Mouse (Mus musculus): ENCODE measurements around the gene Cdk5.
"Not testable (repeated sequence)": the region's sequence is repeated elsewhere in the genome, so short reads cannot be mapped to it uniquely, and the experiment has no call there.

Gene Cdk5

DNA sequence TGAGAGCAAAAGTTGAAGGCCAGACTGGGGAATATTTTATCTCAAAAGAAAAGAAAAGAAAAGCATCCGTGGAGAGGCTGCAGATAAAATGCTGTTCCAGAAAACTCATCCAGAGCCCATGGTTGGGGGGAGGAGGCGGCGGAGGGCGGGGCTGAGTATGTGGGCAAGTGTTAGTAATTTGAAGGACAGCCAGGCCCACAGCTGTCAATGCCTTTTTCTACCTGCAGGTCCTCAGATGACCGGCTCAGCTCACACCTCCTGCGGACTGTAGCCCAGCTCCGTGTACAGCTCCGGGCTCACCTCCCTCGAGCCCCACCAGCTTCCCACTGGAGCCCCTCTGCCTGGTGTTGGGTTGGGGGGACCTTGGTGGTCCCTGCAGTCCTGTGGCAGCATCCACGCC lies 23.6 kb downstream of the Cdk5 start:
- no peak for DNase-seq (ENCODE audit: extremely low spot score)

DNA sequence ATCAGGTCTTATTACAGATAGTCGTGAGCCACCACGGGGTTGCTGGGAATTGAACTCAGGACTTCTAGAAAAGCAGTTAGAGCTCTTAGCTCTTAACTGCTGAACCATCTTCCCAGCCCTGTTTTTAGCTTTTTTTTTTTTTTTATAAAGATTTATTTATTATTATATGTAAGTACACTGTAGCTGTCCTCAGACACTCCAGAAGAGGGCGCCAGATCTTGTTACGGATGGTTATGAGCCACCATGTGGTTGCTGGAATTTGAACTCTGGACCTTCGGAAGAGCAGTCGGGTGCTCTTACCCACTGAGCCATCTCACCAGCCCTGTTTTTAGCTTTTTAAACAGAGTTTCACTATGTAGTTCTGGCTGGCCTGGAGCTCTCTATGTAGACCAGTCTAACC lies 27.1 kb downstream of the Cdk5 start:
- DNase-seq (ENCODE audit: extremely low spot score): not testable (repeated sequence)

DNA sequence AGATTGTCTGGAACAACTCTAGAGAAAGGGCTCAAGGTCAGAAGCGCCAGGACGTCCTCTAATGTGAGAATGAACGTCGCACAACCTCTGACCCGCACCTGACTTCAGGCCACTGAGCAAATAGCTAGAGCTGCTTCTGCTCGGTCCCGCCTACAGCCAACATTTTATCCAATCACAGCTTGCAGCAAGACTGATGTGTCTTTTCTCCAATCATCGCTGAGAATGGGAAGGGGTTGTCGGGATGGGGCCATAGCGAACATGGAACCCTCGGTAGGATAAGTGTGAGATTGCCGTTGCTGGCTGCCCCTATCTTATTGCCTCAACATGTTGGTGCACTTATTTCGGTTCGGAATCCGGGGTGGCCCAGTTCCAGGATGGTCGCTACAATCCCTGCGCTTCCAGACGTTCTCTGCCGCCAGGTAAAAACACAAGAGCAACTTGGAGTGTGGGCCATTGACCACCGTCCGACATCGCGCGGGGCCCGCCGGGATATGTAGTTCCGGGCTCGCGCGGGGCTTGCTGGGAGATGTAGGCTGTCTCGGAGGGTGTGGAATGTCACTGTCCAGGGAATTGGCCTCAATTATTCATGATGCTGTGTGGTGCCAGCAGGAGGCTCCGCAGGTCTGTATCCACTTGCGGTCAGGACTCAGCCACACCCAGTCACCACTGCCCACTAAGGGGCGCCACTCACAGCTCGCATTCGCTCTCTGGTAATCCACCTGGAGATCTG lies 29.0 kb downstream of the Cdk5 start:
- DNase-seq (ENCODE audit: extremely low spot score): peak; percentile 97

DNA sequence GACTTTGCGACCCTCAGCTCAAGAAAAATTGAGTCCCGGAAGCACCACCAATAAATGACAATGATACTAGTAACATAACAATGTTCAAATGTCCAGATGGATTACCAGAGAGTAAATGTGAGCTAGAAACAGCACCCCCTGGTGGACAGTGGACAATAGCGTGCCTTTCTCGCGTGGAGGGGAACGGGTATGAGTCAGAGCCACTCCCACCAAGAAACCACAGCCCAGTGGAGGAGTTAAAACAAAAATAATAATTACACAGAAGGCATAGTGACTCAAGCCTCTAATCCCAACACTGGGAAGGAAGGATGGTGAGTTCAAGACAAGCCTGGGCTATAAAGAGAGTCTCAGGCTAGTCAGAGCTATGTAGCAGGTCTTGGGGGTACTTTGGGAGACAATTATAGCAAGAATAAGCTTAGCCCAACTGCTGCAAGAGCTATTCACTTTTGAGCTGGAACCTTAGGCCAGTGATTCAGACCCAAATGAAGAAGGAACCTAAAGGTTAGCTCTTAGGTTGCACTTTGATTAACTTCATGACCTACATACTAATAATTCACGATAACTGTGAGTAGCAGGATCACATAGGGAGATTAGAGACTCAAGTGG lies 29.8 kb downstream of the Cdk5 start, which contains the start of gene Abcb8:
TSS of gene Abcb8 (plus strand) at position 272 of the 606 bp plus-strand sequence.
- DNase-seq (ENCODE audit: extremely low spot score): peak; percentile 71

DNA sequence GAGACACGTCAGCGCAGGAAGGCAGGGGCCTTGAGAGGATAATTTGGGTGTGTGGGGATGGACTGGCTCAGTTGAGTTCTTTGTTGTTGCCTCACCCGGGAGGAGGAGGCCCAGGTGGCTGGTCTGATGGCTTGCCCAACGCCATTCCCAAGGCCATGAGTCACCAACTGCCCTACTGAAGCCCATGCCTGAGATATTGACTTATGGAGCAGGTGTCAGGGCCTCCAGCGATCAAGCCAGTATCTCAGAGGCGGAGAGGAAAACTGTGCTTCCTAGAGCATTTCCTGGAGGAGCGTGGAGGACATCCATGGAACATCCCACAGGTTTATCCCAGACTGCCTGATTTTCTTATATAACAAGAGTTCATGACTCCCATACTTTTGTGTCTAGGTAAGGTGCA lies 30.6 kb downstream of the Cdk5 start:
- no peak for DNase-seq (ENCODE audit: extremely low spot score)

DNA sequence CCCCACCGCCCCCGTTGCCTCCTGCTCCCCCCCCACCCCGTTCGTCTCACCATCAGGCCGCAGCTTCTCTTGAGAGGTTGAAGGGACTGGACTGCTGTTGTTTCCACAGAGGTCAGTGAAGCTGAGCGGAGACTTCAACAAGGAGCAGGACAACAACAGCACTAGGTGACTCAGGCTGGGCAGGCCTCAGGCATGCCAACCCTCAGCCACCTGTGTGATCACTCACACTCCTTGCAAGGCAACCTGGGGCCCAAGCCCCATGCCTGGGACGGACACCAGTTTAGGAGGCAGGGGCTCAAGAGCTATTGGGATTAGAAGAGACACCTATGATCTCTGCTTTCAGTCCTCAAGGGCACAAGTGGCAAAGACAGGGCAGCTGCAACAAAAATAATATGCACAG lies 31.5 kb downstream of the Cdk5 start, which contains the start of gene Atg9b:
TSS of gene Atg9b (minus strand) at position 280 of the 400 bp plus-strand sequence.
- DNase-seq (ENCODE audit: extremely low spot score): no peak

DNA sequence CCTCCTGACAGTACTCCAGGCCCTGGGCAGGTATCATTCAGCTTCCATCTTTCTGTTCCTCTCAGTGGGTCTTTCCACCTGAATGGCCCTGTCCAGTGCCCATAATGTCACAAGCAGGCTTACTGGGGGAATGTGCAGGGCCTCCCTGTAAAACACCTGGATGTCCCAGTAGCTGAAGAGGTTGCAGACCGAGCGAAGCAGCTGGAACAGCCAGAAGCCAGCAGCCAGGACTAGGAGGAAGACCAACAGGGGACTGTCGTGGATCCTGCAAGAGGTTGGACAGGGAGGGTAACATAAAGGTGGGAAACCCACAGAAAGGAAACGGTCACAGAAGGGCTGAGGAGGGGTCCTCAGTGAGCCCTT lies 33.7 kb downstream of the Cdk5 start:
- no peak for DNase-seq (ENCODE audit: extremely low spot score)

DNA sequence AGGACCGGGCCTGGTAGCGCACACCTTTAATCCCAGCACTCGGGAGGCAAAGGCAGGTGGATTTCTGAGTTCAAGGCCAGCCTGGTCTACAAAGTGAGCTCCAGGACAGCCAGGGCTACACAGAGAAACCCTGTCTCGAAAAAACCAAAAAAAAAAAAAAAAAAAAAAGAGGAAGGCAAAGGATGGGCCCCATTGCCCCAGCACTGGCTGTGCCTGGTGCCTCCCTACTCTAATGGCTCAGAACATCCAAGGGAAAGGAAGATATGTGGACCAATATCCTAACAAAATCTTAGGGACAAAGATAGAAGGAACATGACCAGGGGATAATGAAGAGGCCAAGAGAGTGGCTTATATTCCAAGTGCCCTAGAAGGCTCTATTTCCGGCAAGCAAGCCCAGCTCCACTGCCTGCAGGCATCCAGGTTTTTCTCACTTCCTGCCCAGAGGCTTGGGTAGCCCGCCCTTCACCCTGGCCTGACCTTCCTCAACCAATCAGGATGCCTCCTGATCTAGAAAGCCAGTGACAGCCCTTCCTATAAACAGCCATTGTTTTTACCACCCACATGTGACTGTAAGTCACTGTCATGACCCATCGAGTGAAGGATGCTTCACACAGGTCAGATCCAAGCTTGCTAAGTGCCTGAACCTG lies 34.2 kb downstream of the Cdk5 start:
- peak; percentile 48 for DNase-seq (ENCODE audit: extremely low spot score)

DNA sequence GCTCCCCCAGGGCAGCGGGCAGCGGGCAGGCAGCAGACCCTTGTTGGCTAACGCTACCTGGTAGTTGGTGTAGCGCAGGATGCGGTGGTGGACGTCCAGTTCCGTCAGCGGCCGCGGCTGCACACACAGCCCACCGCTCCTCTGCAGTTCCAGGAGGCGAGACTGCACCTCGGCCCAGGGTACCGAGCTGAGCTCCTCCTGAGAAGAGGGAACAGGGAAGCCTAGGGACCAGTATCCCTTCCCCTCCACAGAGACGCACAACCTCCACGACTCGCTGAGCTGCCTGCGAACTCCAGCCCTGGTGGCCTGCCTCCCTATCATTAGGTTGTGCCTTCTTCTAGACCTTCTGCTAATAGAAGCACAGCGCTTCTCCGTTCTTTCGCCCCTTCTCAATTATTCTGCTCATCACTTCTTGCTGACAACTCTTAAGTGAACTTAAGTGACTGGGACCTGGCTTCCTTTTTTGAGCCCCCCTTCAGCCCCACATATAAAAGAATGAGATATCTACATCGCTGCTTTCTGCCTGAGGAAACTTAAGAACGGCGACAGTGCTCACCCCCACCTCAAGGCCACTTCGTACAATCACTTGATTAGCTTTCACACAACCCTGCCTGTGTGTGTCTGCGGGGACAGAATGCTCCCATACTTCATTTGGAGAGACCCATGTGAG lies 34.9 kb downstream of the Cdk5 start:
- no peak for DNase-seq (ENCODE audit: extremely low spot score)

DNA sequence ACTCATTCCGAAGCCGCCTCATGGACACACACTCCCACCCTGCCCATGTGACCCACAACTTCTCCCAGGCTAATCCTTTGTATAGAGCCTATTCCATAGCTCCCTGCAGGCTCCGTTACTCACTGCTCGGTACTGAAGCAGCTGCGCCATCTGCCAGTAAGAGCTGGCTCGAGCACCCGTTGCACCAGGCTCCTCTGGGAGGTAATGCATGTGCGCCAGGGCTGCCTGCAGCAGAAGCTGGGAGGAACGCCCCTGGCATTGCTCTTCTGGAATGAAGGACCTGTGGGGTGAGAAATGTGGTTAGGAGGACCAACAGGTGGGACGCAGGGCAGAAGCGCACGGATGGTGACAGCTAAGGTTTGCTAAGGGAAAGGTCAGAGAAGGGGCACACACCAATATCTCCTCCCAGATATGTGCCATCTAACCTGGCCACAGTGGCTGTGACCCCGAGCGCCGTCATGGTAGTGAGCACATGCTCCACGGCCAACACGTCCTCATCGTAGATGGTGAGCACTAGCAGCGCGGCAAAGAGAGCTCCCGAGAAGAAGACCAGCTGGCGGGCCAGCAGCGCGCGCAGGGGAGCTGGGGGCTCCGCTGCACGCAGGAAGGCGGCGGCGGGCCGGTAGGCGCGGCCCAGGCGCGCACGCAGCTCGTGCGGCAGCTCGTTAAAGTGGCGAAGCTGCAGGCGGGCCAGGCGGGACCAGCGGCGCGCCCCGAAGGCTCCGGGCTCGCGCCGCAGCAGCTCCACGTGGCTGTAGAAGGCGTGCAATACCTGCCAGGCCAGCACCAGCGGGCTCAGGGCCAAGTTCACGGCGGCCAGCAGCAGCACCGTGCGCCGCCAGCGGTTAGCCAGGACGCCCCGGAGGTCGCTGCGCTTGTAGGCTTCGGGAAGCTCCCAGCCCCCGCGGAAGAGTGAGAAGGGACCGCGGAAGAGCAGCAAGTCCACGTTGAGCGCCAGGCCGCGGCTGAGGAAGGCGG lies 35.8 kb downstream of the Cdk5 start:
- DNase-seq (ENCODE audit: extremely low spot score): peak; percentile 53

DNA sequence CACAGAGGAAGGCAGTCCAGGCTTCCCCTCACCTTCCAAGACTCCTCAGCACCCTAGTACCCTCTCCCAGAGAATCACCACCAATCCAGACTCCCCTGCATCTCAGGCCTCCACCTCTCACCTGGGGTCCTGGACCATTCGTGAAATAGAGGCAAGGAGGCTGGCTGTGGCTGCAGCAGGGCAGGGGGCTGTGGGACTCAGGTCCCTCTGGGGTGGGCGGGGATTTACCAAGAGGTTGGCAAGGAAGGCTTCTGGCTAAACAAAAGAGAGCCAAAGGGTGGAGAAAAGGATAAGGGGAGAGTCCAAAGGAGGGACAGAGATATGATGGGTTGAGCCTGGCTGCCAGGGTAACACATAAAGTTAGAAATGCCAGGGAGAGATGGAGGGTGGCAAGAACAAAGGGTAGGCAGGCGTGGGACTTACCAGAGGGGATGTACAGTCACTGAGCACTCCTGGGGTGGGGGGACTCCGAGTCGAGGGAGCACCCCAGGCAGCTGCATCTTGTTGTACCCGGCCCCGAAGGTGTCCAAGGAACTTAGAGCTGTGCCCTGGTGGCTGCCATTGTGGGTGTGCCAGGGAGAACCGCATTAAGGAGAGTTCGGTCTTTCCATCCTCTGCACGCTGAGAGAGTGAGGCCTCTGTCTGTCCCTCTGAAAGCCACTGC lies 37.3 kb downstream of the Cdk5 start:
- DNase-seq (ENCODE audit: extremely low spot score): no peak

DNA sequence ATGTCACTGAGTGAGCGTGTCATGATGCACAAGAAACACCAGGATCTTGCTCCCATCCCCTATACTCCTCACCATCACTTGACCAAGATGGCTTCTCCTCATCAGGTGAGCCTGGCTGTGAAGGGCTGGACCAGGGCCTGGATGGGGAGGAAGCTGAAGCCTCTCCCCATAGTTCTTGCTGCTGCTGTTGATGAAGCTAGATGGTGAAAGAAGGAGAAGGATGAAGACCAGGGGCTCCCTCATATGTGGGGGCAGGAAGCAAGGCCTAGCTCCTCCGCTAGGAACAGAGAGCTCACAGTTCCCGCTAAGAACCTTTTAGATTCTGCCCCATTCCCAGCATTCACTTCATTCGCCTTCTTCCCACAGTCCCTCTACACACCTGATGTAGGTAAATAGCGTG lies 38.0 kb downstream of the Cdk5 start:
- DNase-seq (ENCODE audit: extremely low spot score): no peak

DNA sequence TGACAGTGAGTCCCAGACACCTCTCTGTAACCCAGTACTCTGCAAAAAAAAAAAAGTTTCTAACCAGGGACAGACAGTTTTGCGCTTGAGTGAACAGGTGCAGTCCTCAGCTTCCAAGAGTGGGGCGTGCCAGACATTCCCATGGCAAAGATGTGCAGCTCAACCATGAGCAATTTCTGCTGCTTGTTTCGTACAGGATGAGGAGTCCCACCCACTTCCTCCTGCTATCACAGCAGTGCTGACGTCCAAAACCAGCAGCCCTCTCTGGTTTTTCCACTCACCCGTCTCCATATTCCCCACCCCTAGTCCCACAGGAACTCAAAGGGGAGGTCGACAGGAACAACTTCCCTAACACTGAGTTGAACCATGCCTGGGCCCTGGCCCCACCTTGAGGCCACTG lies 38.9 kb downstream of the Cdk5 start:
- DNase-seq (ENCODE audit: extremely low spot score): no peak

DNA sequence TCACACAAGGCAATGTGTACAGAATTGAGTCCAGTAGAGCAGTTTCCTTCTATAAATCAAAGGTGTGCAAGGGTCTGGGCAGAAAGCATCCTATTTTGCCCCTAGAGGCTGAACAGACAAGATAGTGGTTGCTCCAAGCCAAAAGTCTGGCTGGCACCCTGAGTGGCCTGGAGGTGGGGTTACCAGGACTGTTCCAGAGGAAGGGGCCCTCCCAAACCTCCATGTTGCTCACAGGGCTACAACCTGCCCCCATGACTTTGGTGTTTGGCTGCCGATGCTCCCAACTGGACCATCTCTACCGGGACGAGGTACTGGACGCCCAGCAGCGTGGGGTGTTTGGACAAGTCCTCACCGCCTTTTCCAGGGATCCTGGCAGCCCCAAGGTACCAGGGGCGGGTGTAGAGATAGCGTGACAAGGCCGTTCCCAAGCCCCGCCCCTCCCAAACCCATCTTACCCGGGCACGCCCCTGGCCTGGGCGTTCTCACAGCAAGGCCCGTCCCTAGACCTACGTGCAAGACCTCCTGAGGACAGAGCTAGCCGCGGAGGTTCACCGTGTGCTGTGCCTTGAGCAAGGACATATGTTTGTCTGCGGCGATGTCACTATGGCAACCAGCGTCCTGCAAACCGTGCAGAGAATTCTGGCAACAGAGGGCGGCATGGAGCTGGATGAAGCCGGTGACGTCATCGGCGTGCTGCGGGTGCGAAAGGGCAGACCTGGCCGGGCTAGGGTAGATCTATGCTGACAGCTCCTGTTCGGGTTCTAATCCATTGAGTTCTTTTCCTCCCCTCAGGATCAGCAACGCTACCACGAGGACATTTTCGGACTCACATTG lies 40.1 kb downstream of the Cdk5 start:
- DNase-seq (ENCODE audit: extremely low spot score): peak; percentile 94

DNA sequence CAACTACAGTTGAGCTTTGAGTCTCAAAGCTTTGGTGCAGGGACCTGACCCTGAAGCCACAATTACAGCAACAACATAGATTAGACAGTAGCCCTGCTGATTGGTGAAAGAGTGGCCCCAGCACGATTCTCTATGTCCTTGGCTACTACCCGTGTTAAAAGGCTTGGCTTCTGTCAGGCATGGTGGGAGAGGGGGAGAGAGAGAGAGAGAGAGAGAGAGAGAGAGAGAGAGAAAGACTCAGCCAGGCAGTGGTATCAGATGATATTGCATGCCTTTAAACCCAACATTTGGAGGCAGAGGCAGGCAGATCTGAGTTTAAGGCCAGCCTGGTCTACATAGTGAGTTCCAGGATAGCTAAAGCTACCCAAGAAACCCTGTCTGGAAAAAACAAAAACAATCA lies 41.3 kb downstream of the Cdk5 start:
- DNase-seq (ENCODE audit: extremely low spot score): no peak

DNA sequence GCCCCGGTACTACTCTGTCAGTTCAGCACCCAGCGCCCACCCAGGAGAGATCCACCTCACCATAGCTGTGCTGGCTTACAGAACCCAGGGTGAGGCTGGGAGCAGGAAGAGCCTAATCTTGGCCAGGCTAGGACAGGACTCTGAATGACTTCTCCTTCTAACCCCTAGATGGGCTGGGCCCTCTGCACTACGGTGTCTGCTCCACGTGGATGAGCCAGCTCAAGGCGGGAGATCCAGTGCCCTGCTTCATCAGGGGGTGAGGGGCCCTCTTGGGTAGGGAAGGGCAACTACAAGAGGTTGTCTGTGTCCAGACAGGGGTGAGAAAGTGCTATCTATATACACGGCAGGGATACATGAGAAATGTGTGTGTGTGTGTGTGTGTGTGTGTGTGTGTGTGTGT lies 41.8 kb downstream of the Cdk5 start:
- no peak for DNase-seq (ENCODE audit: extremely low spot score)

DNA sequence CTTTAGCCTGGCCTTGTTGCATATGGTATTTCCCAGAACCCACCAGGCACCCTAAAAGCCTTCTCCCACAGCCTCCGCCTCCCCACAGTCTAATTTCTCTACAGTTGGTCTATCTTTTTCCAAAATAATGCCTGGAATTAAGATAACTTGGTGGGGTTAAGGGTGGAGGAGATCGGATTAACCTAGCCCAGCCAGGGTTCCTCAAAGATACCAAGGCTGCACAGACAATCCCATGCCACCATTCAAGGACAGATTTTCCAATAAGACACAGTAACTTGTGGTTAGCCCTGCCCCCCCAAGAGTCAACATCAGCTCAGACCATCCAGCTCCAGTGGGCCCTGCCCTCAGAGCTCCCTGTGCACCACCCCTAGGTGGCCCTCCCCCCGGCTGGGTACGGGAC lies 42.8 kb downstream of the Cdk5 start:
- DNase-seq (ENCODE audit: extremely low spot score): no peak

DNA sequence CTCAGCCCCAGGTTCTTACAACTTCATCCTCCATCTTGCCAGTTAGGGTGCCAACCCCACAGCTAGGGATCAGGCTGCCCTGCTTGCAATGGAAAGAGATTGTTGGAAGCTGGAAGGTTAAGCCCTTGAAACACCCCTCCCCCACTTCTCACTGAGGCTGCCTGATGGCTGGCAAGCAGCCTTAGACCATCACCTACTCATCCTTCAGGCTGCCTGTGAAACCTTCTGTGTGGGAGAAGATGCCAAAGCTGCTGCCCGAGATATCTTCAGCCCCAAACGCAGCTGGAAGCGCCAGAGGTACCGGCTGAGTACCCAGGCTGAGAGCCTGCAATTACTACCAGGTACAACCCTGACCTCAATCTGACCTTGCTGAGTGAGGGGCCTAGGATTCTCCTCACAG lies 43.8 kb downstream of the Cdk5 start:
- no peak for DNase-seq (ENCODE audit: extremely low spot score)

DNA sequence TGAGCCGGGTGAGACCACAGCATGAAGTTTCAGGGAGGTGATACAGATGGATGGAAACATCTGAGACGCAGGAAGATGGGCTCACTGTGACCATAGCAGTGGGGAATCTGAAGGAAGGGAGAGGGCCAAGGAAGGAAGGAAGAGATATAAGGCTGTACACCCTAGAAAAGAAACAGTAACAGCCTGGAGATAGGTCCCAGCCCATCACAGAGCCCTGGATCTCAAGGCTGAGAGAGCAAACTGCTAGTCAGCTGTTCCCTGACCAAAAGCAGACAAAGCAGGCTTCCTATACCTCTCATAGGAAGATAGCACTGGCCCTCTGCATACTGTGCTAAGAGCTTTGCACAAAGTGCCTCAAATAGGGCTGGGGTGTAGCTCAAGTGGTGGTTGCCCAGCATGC lies 44.6 kb downstream of the Cdk5 start:
- no peak for DNase-seq (ENCODE audit: extremely low spot score)
